Mouse (Mus musculus) thymus, postnatal 14 days (tissue): ENCODE measurements around the gene Ptprn2.

Source experiments
- DNase-seq: peaks from one replicate; pipeline ENCODE4 v3.0.0; 2021

Ptprn2 gene

GRCm38 (mm10) chr12:116907424-116907823, 421.9 kb downstream of the Ptprn2 start:
- DNase-seq: no peak

DNA sequence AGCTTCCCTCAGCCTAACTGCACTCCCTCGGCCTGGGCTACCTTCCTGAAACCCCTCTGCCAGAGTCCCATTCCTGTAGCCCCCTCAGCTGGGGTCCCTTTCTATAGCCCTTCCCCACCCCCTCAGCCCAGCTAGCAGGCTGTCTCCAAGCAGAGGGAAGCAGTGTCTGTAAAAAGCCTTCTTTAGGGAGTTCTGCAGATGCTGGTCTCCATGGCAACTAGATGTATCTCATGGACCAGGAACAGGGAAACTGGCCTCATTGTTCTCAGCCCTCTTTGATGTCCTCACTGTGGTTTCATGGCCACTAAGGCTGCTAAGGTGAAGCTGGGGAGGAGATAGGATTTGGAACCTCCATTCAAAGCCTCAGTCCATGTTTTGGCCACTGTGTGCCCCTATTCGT, 423.1 kb downstream of the Ptprn2 start:
- DNase-seq: no peak

GRCm38 (mm10) chr12:116916776-116917175, 431.3 kb downstream of the Ptprn2 start:
- no peak for DNase-seq

- no peak for DNase-seq
Measured at GRCm38 (mm10) chr12:116919185-116919584, 433.7 kb downstream of the Ptprn2 start.

DNA sequence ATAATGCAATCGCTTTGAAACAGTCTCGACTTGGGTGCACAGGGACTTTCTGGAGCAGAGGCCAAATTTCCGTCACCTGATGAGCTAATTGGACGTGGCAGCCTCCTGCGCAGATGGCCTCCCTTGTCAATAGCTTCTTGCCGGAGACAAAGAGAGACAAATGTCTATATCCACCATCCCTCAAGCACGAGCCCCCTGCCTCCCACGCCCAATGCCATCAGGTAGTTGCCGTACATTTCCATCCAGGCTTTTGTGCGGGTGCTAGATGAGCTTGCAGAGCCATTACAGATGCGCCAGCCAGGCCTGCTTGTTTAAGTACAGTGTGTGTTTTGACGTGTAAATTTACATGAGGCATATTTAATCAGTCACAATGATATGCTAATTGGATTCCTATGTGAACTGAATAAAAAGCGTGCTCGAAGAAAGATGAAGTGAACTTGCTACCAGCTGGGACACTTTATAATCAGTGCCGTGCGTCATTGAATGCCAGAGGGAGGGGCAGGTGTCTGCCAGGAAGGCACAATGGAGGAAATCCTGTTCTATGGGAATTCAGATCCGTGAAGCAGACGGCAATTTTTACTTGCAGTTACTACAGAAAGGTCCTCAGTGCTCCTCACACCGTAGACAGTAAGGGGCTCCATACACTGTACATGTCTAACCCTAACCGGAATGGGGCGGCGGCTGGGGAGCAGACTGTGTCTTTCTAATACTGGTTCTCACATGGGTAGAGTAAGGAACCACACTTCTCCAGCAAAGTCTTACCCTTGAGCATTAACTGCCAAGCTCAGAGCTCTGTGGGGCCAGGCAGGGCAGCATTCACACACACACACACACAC, 434.4 kb downstream of the Ptprn2 start:
- no peak for DNase-seq

GRCm38 (mm10) chr12:116927115-116927514, 441.6 kb downstream of the Ptprn2 start:
- DNase-seq: no peak

DNA sequence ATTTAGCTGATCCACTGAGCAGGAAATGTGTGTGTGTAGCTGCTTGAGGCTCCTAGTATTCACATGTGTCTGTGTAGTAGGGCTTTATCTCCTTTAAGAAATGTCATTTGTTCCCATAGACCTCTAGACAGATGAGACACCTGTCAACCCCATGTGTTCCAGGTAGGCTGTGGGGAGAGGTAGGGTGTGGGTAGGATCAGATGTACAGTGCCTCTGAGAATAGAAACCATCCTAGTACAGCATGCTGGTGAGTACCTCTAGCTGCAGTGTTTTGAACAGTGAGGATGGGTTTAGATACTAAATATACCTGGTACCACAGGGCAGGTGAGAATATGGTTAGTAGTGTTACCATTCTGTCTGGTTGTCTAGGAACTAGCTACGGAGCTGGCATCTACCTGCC, 442.0 kb downstream of the Ptprn2 start:
- no peak for DNase-seq

GRCm38 (mm10) chr12:116938158-116938854, 452.8 kb downstream of the Ptprn2 start:
- no peak for DNase-seq

DNA sequence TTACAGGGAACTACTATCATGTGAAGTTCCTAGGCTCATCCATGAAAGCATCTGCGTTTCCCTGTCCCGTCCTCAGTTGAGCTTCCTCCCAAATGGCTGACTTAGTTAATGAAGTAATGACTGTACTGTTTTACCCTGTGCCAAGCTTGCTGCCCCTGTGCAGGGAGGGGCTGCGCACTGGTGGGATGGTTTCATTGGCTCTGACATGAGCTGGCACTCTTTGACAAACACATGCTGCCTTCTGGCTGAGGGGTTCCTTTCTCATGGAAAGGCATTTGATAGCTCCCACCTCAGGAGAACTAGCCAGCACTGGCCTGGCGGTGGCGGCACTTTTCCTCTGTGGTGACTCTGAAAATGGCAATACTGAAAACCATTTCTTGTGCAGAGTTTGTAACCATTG, 458.4 kb downstream of the Ptprn2 start:
- DNase-seq: no peak

DNA sequence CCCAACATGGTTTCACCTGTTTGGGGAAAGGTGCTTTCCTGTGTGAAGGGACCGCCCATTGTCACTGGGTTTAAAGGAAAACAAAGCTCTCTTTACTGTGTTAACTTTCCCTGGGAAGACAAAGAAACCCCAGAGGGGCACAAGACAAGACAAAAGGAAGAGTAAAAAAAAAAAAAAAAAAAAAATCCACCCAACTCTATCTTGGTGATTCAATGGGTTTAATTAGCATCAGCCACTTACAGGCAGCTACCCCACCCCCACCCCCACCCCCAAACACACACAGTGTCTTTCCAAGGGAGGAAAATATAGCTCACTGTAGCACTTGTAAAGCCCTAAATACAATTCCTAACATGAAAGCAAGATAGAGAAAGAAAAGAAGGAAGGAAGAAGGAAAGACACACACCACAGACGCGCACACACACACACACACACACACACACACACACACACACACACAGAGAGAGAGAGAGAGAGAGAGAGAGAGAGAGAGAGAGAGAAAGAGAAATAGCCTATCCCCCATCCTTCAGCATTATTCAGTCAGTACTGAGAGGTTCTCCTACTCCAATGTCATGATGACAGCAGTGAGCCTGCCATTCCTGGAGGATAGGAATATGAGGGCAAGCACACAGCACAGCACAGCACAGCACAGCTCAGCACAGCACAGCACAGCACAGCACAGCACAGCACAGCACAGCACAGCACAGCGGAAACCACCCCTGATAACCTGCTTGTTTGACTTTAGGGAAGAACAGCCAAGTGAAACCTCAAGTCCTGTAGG, 462.8 kb downstream of the Ptprn2 start:
- no peak for DNase-seq

GRCm38 (mm10) chr12:116949726-116950125, 464.2 kb downstream of the Ptprn2 start:
- no peak for DNase-seq

DNA sequence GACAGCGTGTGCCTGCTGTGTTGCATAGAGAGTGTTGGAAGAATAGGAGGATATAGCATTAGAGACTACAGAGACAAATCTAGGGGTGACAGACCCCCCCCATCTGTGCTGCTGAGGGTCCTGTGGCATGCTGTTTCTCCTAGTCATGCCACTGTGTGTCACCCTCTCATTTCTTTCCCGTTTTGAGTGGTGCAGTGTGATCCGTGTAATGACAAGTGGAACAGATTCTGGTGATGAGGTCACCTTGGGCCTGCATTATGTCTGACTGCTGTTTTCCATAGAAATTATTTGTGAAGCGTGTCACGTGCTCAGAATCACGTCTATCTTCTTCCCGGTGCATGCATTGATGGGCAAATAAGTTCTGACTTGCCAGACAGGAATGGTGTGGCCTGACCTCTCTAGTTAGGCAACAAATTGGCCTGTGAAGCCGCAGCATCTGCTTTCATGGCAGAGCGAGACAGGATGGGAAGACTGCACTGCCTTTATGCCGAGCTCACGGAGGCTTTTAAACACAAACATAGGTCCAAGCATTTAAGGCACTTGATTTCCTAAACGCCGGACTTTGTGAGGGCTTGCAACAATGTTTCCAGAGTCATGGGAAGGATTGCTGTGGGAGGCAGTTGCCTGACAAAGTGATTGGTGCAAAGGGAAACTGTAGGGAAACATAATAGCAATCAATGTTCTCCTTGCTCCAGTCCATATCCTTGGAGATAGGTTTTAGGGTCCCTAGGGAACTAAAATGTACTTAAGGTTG, 467.1 kb downstream of the Ptprn2 start:
- no peak for DNase-seq

DNA sequence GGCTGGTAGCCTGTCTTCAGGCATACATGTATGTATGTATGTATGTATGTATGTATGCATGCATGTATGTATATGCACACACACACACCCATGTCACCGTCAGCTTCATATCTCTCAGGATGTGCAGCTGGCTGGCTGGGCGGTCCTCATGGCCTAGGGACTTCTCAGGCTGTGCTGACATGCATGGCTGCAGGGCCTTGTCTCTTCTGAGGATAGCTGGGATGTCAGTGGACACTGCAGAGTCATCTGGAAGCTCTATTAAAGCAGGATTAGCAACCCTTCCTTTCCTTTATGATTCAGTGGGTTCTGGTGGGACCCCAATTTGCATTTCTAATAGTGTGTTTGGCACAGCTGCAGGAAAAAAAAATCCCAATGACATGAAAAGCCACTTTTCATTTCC, 473.6 kb downstream of the Ptprn2 start:
- no peak for DNase-seq

DNA sequence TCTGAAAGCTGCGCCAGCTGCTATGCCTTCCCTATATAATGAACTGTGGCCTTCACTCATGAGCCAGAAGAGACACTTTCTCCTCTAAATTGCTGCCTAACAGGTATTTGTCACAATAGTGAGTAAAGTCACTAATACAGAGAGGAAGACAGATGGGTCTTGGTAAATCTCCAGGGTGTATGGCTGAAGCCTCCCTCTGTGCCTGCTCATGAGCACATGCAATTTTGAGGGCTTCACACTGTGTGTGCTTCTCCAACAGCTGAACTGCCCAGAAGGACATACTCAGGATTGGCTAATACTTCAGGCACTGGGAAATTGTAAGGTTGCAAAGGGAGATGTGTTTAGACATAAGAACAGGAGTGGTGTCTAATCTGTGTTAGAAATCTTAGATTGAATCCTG, 478.4 kb downstream of the Ptprn2 start:
- no peak for DNase-seq

DNA sequence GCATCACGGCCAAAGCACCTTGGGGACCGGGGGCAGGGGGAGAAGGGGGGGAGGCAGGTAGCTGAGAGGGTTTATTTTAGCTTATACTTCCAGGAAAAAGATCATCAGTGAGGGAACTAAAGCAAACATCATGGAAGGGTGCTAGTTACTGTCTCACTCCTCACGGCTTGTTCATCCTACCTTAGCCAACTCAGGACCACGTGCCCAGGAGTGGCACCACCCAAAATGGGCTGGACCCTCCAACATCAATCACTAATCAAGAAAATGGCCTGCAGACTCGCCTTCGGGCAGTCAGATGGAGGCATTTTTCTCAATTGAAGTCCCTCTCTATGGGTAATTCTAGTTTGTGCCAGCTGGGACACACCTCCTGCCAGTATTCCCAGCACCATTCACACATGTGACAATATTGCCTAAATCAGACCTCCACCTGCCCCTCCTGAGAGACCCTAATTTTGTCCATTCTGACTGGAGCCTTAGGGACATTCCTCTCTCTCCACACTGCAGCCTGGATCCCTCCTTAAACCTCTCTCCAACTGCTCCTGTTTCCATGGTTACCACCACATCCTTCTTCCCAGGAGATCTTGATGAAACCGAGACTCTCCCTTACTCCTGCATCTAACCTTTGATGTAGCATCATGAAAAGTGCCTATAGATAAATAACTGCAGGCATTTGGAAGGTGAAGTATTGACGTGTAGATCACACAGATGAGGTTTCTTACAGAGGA, 482.9 kb downstream of the Ptprn2 start:
- no peak for DNase-seq

- no peak for DNase-seq
Measured at GRCm38 (mm10) chr12:116975547-116975946, 490.0 kb downstream of the Ptprn2 start.

DNA sequence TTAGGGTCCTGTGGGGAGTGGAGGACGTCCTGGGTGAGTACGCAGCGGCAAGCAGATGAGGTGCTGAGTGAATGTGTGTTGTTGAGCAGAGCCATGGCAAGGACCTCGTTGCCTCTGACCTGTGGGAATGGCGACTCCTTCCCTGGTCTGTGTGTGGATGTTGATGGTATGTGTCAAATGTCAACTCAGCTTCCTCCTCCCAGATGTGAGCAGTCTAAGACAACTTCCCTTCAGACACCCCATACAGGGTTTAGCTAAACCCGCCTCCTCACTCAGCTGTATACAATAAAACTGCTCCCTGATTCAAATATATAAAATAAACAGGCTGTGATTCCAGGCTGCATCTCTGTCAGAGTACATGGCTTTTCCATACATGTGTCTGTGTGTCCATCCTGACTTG, 491.5 kb downstream of the Ptprn2 start:
- no peak for DNase-seq

- peak; percentile 14 for DNase-seq
Measured at GRCm38 (mm10) chr12:116978201-116978600, 492.7 kb downstream of the Ptprn2 start.

DNA sequence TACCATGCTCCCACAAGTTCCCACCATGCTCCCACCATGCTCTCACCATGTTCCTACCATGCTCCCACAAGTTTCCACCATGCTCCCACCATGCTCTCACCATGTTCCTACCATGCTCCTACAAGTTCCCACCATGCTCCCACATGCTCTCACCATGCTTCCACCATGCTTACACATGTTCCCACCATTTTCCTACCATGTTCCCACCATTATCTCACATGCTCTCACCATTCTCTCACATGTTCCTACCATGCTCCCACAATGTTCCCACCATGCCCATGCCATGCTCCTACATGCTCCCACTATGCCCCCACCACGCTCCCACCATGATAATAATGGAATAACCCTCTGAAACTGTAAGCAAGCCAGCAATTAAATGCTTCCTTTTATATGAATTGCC, 495.8 kb downstream of the Ptprn2 start:
- no peak for DNase-seq

DNA sequence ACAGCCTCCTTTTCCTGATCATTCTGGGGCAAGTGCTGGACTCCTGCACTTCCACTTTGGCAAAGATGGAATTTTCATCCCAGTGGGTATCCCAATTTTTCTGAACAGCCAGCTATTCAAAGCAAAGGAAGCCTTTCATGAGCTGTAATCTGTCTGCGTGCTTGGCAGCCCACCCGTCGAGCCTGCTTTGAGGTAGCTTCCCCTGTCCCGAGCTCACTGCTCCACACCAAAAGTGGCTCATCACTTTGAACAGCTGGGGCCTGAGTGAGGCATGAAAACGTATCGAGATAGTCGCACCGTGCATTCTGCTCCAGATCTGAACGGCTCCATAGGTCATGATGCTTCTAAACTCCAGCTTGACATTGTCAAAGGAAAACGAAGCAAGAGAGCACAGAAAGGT, 503.6 kb downstream of the Ptprn2 start:
- no peak for DNase-seq

- no peak for DNase-seq
Measured at GRCm38 (mm10) chr12:117001546-117002148, 516.1 kb downstream of the Ptprn2 start.
